Mouse (Mus musculus) hindbrain, embryonic 12.5 days (tissue): Measurements from ENCODE around the gene Siglec1. TPM values are rescaled to one million over a fixed set of nuclear protein-coding genes. Genes with fewer than 3 reads are reported as not detected.
A peak's percentile ranks its signal among the peaks of the same experiment; 100 is the strongest.
"Not testable (repeated sequence)": the region's sequence is repeated elsewhere in the genome, so short reads cannot be mapped to it uniquely, and the experiment has no call there.

ENCODE experiments used
- ATAC-seq: fragments of 200-750 bp; cut with Nextera tagmentation; 2 replicates; pipeline ENCODE4 v1.8.0; 2017; ENCODE audit warnings: moderate TSS enrichment; ENCODE audit not compliant: low FRiP score
- H3K27ac ChIP-seq: fragments of 300-500 bp; sonication (generic); 2 replicates; pipeline ENCODE4 v1.5.1; 2016; ENCODE audit warnings: mild to moderate bottlenecking
- H3K27me3 ChIP-seq: fragments of 300-500 bp; sonication (generic); 2 replicates; pipeline ENCODE4 v1.6.1; 2016; ENCODE audit warnings: mild to moderate bottlenecking
- H3K36me3 ChIP-seq: fragments of 300-500 bp; sonication (generic); 2 replicates; pipeline ENCODE4 v1.6.1; 2016; ENCODE audit warnings: mild to moderate bottlenecking
- H3K4me1 ChIP-seq: fragments of 300-500 bp; sonication (generic); 2 replicates; pipeline ENCODE4 v1.6.1; 2016
- H3K4me2 ChIP-seq: fragments of 300-500 bp; sonication (generic); replicated peaks from 2 replicates; pipeline ENCODE4 v1.6.1; 2016; ENCODE audit warnings: mild to moderate bottlenecking
- H3K4me3 ChIP-seq: fragments of 300-500 bp; sonication (generic); 2 replicates; pipeline ENCODE4 v1.5.1; 2016; ENCODE audit warnings: mild to moderate bottlenecking
- H3K9ac ChIP-seq: fragments of 300-500 bp; sonication (generic); 2 replicates; pipeline ENCODE4 v1.6.1; 2016; ENCODE audit warnings: mild to moderate bottlenecking, moderate library complexity
- H3K9me3 ChIP-seq: fragments of 300-500 bp; sonication (generic); replicated peaks from 2 replicates; pipeline ENCODE4 v1.6.1; 2016; ENCODE audit warnings: mild to moderate bottlenecking
- WGBS: fragments of 180-500 bp; shearing (Covaris S2); methylation state at CpG from one replicate; pipeline ENCODE4 v1.1.7; 2016; 5-methylcytosine and 5-hydroxymethylcytosine counted together
- polyA plus RNA-seq: library from polyadenylated mRNA; unstranded; fragments of >200 nt; fragmentation: Nextera tagmentation; extraction: Ambion mirVana; gene quantifications from 2 replicates; pipeline ENCODE4 v1.2.1, GENCODE M21; 2016

The Siglec1 gene
- polyA plus RNA-seq, 1 experiment from 2014 or later: 0.08 TPM

DNA sequence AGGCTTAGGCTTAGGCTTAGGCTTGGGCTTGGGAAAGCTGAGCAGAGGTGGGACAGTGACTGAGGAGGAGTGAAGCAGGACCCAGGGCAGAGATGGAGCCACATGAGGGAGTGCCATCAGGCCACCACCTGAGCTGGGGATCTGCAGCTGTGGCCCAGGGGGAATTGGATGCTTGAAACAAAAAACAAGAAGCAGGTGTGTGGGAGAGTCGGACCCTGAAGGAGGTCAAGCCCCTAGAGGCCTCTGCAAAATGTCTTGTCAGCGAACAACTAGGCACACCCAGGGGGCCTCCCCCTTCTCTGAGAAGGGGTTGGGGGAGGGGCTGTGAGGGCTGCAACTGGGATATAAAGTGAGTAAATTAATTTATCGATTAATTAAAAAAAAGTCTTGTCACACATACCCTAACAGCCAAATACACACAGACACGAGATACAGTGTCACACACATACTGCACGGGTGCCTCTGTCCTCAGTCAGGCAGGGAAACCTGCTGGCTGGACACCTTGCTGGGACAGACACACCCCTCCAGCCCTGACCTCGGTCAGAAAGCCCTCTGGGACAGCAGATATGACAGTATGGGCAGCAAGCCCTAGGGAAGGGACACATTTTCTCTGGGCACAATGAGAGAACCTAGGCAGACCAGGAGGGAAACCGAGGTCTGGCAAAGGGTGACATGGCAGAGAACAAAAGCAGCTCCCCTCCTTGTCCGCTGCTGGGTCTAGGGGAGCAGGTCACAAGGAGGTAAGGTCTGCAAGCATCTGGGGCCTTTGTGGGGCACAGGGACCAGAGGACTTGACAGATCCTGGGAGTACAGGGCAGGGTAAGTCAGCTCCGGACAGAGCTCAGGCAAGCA is 39.6 kb upstream of the Siglec1 start:
- 0 out of 2 replicates have a peak, but pooled peaks cover 3% of the 10 kb centered on the region for H3K27me3 ChIP-seq
- H3K4me1 ChIP-seq: peaks cover 20% of the 10 kb centered on the region
- 34% methylated on average over 9 of the region's 9 CpGs for WGBS
- H3K9ac ChIP-seq: no peak overlapping the region
- H3K36me3 ChIP-seq: no peaks in the 10 kb centered on the region
- 0 out of 2 replicates have a peak overlapping the region, but pooled peaks have one; percentile 2 for H3K27ac ChIP-seq
- no peaks in the 10 kb centered on the region for H3K9me3 ChIP-seq
- peak; percentile 32 for ATAC-seq
- no peak overlapping the region for H3K4me3 ChIP-seq
- H3K4me2 ChIP-seq: no peak overlapping the region

DNA sequence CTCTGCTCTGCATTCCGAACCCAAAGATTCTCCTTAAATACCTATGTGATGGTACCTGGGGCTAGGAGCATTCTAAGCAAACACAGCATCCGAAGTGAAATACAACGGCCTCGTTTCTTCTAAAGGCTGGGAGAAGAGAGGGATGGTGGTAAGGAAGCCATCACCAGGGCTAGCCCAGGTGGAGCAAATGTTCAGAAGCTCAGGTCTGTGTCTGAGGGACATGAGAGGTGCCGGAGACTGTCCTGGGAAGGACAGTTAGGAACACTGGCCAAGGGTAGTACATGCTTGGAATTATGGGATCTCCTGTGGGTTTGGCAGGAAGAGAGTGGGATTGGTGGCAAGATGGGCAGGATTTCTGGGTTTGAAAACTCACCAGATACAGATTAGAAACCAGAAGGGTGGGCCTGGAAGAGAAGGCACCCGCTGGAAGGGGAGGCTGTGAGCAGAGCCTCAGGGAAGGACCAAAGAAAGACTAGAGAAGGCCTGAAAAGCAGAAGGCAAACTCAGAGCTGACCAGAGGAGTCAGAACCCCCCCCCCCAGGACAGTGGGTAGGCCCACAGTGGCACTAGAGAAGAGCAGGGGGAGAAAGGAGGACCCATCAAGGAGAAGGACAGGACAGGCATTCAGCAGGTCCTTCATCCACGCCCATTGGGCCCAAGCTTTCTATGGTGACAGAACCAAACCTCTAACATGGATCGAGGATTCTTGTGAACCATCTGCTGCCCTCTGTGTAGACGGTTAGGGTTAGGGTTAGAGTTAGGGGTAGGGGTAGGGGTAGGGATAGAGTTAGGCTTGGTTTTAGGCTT is 38.8 kb upstream of the Siglec1 start:
- no peak overlapping the region for H3K27ac ChIP-seq
- no peaks in the 10 kb centered on the region for H3K36me3 ChIP-seq
- no peaks in the 10 kb centered on the region for H3K9me3 ChIP-seq
- H3K27me3 ChIP-seq: 0 out of 2 replicates have a peak, but pooled peaks cover 3% of the 10 kb centered on the region
- H3K4me1 ChIP-seq: peaks cover 20% of the 10 kb centered on the region
- H3K9ac ChIP-seq: no peak overlapping the region
- peak; percentile 15; the same call in 1 of the 2 replicates for ATAC-seq
- 90% methylated on average over 9 of the region's 9 CpGs for WGBS
- no peak overlapping the region for H3K4me2 ChIP-seq
- no peak overlapping the region for H3K4me3 ChIP-seq

- Histone ChIP-seq H3K4me1 (peaks cover 20% of the 10 kb centered on the region), H3K27ac (no peak overlapping the region), H3K4me3 (no peak overlapping the region), H3K36me3 (no peaks in the 10 kb centered on the region), H3K9ac (no peak overlapping the region), H3K4me2 (no peak overlapping the region), H3K27me3 (0 out of 2 replicates have a peak, but pooled peaks cover 3% of the 10 kb centered on the region), H3K9me3 (no peaks in the 10 kb centered on the region)
- 75% methylated on average over 3 of the region's 3 CpGs for WGBS
- no peak for ATAC-seq
These were observed 37.6 kb upstream of the Siglec1 start for GRCm38 (mm10) chr2:131124166-131124565.

DNA sequence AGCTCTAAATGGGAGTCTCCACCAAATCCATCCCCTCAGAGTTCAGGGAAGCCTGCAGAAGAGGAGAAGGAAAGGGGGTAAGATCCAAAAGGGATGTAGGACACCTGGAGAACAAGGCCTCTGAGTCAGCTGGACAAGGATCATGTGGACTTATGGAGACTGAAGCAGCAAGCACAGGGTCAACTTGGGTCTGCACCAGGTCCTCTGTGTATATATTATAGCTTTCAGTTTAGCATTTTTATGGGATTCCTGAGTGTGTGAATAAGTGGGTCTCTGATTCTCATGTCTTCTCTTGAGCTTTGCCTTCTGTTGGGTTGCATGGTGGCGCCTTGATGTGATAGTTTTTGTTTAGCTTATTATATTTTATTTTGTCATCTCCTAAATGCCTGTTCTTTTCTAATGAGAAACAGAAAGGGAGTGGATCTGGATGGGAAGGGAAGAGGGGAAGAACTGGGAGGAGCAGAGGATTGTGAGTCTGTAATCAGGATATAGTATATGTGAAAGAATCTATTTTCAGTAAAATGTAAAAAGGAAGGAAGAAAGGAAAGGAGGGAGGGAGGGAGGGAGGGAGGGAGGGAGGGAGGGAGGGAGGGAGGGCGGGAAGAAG is 32.5 kb upstream of the Siglec1 start:
- no peaks in the 10 kb centered on the region for H3K4me1 ChIP-seq
- H3K4me3 ChIP-seq: no peak overlapping the region
- WGBS: 93% methylated on average over 1 of the region's 2 CpGs
- ATAC-seq: no peak
- no peak overlapping the region for H3K4me2 ChIP-seq
- no peaks in the 10 kb centered on the region for H3K27me3 ChIP-seq
- no peak overlapping the region for H3K27ac ChIP-seq
- no peak overlapping the region for H3K9ac ChIP-seq
- no peaks in the 10 kb centered on the region for H3K36me3 ChIP-seq
- H3K9me3 ChIP-seq: no peaks in the 10 kb centered on the region

GRCm38 (mm10) chr2:131105989-131106388 is 19.4 kb upstream of the Siglec1 start:
- Histone ChIP-seq H3K27me3 (no peaks in the 10 kb centered on the region), H3K4me1 (no peaks in the 10 kb centered on the region), H3K27ac (no peak overlapping the region), H3K4me2 (no peak overlapping the region), H3K4me3 (no peak overlapping the region), H3K9me3 (no peaks in the 10 kb centered on the region), H3K9ac (no peak overlapping the region), H3K36me3 (no peaks in the 10 kb centered on the region)
- ATAC-seq: no peak
- WGBS: 90% methylated on average over 5 of the region's 5 CpGs

- H3K4me1 ChIP-seq, H3K4me3 ChIP-seq, ATAC-seq, H3K9ac ChIP-seq, H3K27me3 ChIP-seq, H3K36me3 ChIP-seq, H3K4me2 ChIP-seq, H3K9me3 ChIP-seq, H3K27ac ChIP-seq: not testable (repeated sequence)
- WGBS: 63% methylated on average over 4 of the region's 4 CpGs
These were observed 18.5 kb upstream of the Siglec1 start for GRCm38 (mm10) chr2:131105061-131105460.

GRCm38 (mm10) chr2:131104021-131104420 is 17.5 kb upstream of the Siglec1 start:
- H3K4me3 ChIP-seq: no peak overlapping the region
- no peaks in the 10 kb centered on the region for H3K4me1 ChIP-seq
- H3K27me3 ChIP-seq: no peaks in the 10 kb centered on the region
- no peaks in the 10 kb centered on the region for H3K36me3 ChIP-seq
- no peak overlapping the region for H3K9ac ChIP-seq
- H3K9me3 ChIP-seq: no peaks in the 10 kb centered on the region
- 92% methylated on average over 4 of the region's 4 CpGs for WGBS
- no peak overlapping the region for H3K4me2 ChIP-seq
- H3K27ac ChIP-seq: no peak overlapping the region
- ATAC-seq: no peak

DNA sequence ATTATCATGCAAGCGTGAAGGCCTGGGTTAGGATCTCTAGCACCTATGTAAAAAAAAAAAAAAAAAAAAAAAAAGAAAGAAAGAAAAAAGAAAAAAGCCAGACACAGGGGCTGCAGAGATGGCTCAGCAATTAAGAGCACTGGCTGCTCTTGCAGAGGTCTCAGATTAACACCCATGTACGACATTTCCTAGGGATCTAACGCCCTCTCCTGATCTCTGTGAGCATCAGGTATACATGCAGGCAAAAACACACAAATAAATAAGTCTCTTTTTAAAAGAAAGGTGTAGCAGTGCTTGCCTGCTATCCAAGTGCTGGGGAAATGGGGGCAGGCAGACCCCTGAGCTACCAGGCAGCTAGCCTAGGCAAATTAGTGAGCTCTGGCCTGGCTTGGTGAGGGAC is 15.0 kb upstream of the Siglec1 start:
- peaks cover 1% of the 10 kb centered on the region for H3K4me1 ChIP-seq
- no peak overlapping the region for H3K27ac ChIP-seq
- WGBS: 57% methylated on average over 3 of the region's 3 CpGs
- no peak overlapping the region for H3K9ac ChIP-seq
- ATAC-seq: no peak
- H3K4me2 ChIP-seq: no peak overlapping the region
- H3K9me3 ChIP-seq: no peaks in the 10 kb centered on the region
- H3K36me3 ChIP-seq: no peaks in the 10 kb centered on the region
- no peaks in the 10 kb centered on the region for H3K27me3 ChIP-seq
- no peak overlapping the region for H3K4me3 ChIP-seq

- peaks cover 5% of the 10 kb centered on the region for H3K4me1 ChIP-seq
- no peak overlapping the region for H3K4me2 ChIP-seq
- 90% methylated on average over 4 of the region's 4 CpGs for WGBS
- H3K27me3 ChIP-seq: no peaks in the 10 kb centered on the region
- no peaks in the 10 kb centered on the region for H3K36me3 ChIP-seq
- no peaks in the 10 kb centered on the region for H3K9me3 ChIP-seq
- H3K27ac ChIP-seq: 0 out of 2 replicates have a peak overlapping the region, but pooled peaks have one; percentile 5
- ATAC-seq: no peak
- H3K9ac ChIP-seq: no peak overlapping the region
- H3K4me3 ChIP-seq: no peak overlapping the region
These were observed 10.5 kb upstream of the Siglec1 start for GRCm38 (mm10) chr2:131097087-131097486.

GRCm38 (mm10) chr2:131096101-131096795 is 9.7 kb upstream of the Siglec1 start:
- ATAC-seq: no peak
- Histone ChIP-seq H3K27ac (peak overlapping the region; percentile 35; the same call in 1 of the 2 replicates), H3K4me3 (no peak overlapping the region)

GRCm38 (mm10) chr2:131094823-131095222 is 8.3 kb upstream of the Siglec1 start:
- 0 out of 2 replicates have a peak, but pooled peaks have one; percentile 56 for ATAC-seq
- H3K27ac ChIP-seq: no peak overlapping the region
- no peak overlapping the region for H3K4me3 ChIP-seq
- H3K4me2 ChIP-seq: no peak overlapping the region
- H3K36me3 ChIP-seq: no peaks in the 10 kb centered on the region
- no peaks in the 10 kb centered on the region for H3K9me3 ChIP-seq
- WGBS: 0% methylated on average over 1 of the region's 1 CpGs
- H3K9ac ChIP-seq: no peak overlapping the region
- peaks cover 5% of the 10 kb centered on the region for H3K4me1 ChIP-seq
- no peaks in the 10 kb centered on the region for H3K27me3 ChIP-seq

More at GRCm38 (mm10) chr2:131096101-131096795, 9.7 kb upstream of the Siglec1 start:
- Histone ChIP-seq H3K9me3 (no peaks in the 10 kb centered on the region), H3K9ac (no peak overlapping the region), H3K4me1 (peaks cover 5% of the 10 kb centered on the region), H3K36me3 (no peaks in the 10 kb centered on the region), H3K4me2 (no peak overlapping the region; the same call in 1 of the 2 replicates), H3K27me3 (no peaks in the 10 kb centered on the region)
- 18% methylated on average over 9 of the region's 9 CpGs for WGBS
